Mouse (Mus musculus) hindbrain, embryonic 16.5 days (tissue): Measurements from ENCODE around the gene Taldo1. TPM values are rescaled to one million over a fixed set of nuclear protein-coding genes. Genes with fewer than 3 reads are reported as not detected.

Experiments
- ATAC-seq: fragments of 200-750 bp; cut with Nextera tagmentation; 2 replicates; pipeline ENCODE4 v1.8.0; 2017; ENCODE audit warnings: moderate TSS enrichment, moderate library complexity
- H3K27ac ChIP-seq: fragments of 300-500 bp; sonication (generic); 2 replicates; pipeline ENCODE4 v1.5.1; 2014; ENCODE audit warnings: low read depth, mild to moderate bottlenecking, control low read depth, low read length, moderate library complexity
- H3K27me3 ChIP-seq: fragments of 300-500 bp; sonication (generic); replicated peaks from 2 replicates; pipeline ENCODE4 v1.6.1; 2014; ENCODE audit warnings: low read length; ENCODE audit not compliant: control insufficient read depth, insufficient read depth
- H3K36me3 ChIP-seq: fragments of 300-500 bp; sonication (generic); 2 replicates; pipeline ENCODE4 v1.6.1; 2014; ENCODE audit warnings: mild to moderate bottlenecking, low read length, moderate library complexity, mixed read lengths; ENCODE audit not compliant: control insufficient read depth, insufficient read depth
- H3K4me1 ChIP-seq: fragments of 300-500 bp; sonication (generic); 2 replicates; pipeline ENCODE4 v1.6.1; 2014; ENCODE audit warnings: low read depth, low read length; ENCODE audit not compliant: control insufficient read depth, insufficient read depth
- H3K4me2 ChIP-seq: fragments of 300-500 bp; sonication (generic); 2 replicates; pipeline ENCODE4 v1.6.1; 2014; ENCODE audit warnings: mild to moderate bottlenecking, low read length, control low read depth, moderate library complexity
- H3K4me3 ChIP-seq: fragments of 300-500 bp; sonication (generic); 2 replicates; pipeline ENCODE4 v1.5.1; 2014; ENCODE audit warnings: mild to moderate bottlenecking, low read length, control low read depth, moderate library complexity
- H3K9ac ChIP-seq: fragments of 300-500 bp; sonication (generic); 2 replicates; pipeline ENCODE4 v1.6.1; 2014; ENCODE audit warnings: low read depth, mild to moderate bottlenecking, control low read depth, low read length, moderate library complexity
- H3K9me3 ChIP-seq: fragments of 300-500 bp; sonication (generic); 2 replicates; pipeline ENCODE4 v1.6.1; 2014; ENCODE audit warnings: mild to moderate bottlenecking, low read length, moderate library complexity; ENCODE audit not compliant: control insufficient read depth
- WGBS: fragments of 180-500 bp; shearing (Covaris S2); extraction: QIAGEN DNeasy Blood & Tissue Kit; methylation state at CpG from one replicate; pipeline ENCODE4 v1.1.7; 2014; 5-methylcytosine and 5-hydroxymethylcytosine counted together
- polyA plus RNA-seq: library from polyadenylated mRNA; unstranded; fragments of >200 nt; fragmentation: Nextera tagmentation; extraction: Ambion mirVana; gene quantifications from 2 replicates; pipeline ENCODE4 v1.2.1, GENCODE M21; 2015

The Taldo1 gene
- polyA plus RNA-seq, 1 experiment from 2014 or later, result 284 TPM

- H3K4me1 ChIP-seq, result peaks cover 25% of the 10 kb centered on the region
- H3K9me3 ChIP-seq, result no peaks in the 10 kb centered on the region
- H3K9ac ChIP-seq, result peak overlapping the region; percentile 80
- ATAC-seq, result no peak
- H3K27me3 ChIP-seq, result no peaks in the 10 kb centered on the region
- peak overlapping the region; percentile 58 for H3K4me3 ChIP-seq
- 4% methylated on average over 17 of the region's 17 CpGs for WGBS
- peaks cover 23% of the 10 kb centered on the region for H3K36me3 ChIP-seq
- H3K4me2 ChIP-seq, result peak overlapping the region; percentile 80
- H3K27ac ChIP-seq, result peak overlapping the region; percentile 75
These were observed 43.3 kb downstream of the Taldo1 start for GRCm38 (mm10) chr7:141435129-141435855.

- Histone ChIP-seq H3K36me3 (peaks cover 19% of the 10 kb centered on the region), H3K9ac (no peak overlapping the region), H3K27me3 (no peaks in the 10 kb centered on the region), H3K4me3 (peak overlapping the region; percentile 62), H3K4me2 (peak overlapping the region; percentile 87), H3K4me1 (peaks cover 25% of the 10 kb centered on the region), H3K9me3 (no peaks in the 10 kb centered on the region), H3K27ac (no peak overlapping the region)
- ATAC-seq, result no peak
- WGBS, result 70% methylated on average over 9 of the region's 9 CpGs
These were observed 44.0 kb downstream of the Taldo1 start for GRCm38 (mm10) chr7:141435856-141436522.

- WGBS, result 46% methylated on average over 2 of the region's 2 CpGs
- Histone ChIP-seq H3K36me3 (peaks cover 15% of the 10 kb centered on the region), H3K9ac (peak overlapping the region; percentile 81), H3K4me3 (peak overlapping the region; percentile 62), H3K27ac (no peak overlapping the region; the same call in 1 of the 2 replicates), H3K4me1 (peaks cover 25% of the 10 kb centered on the region), H3K27me3 (no peaks in the 10 kb centered on the region), H3K4me2 (peak overlapping the region; percentile 87), H3K9me3 (no peaks in the 10 kb centered on the region)
- ATAC-seq, result no peak
These were observed 44.5 kb downstream of the Taldo1 start for GRCm38 (mm10) chr7:141436523-141436892.

- H3K4me1 ChIP-seq, result peaks cover 25% of the 10 kb centered on the region
- H3K4me3 ChIP-seq, result peak within 1 kb of the TSS; percentile 62
These were observed 45.5 kb downstream of the Taldo1 start, which contains the start of gene Slc25a22 for GRCm38 (mm10) chr7:141437178-141438120. Gene Slc25a22 (minus strand): TSS chr7:141437892.

GRCm38 (mm10) chr7:141438201-141438968 is 46.4 kb downstream of the Taldo1 start:
- Histone ChIP-seq H3K36me3 (peaks cover 2% of the 10 kb centered on the region; the same call in 1 of the 2 replicates), H3K4me2 (peak overlapping the region; percentile 87), H3K4me3 (no peak overlapping the region), H3K9me3 (no peaks in the 10 kb centered on the region), H3K9ac (no peak overlapping the region), H3K27me3 (no peaks in the 10 kb centered on the region), H3K27ac (peak overlapping the region; percentile 78), H3K4me1 (peaks cover 22% of the 10 kb centered on the region)
- WGBS, result 87% methylated on average over 12 of the region's 12 CpGs
- no peak for ATAC-seq

More at GRCm38 (mm10) chr7:141437178-141438120, 45.5 kb downstream of the Taldo1 start, which contains the start of gene Slc25a22:
- Histone ChIP-seq H3K9me3 (no peaks in the 10 kb centered on the region), H3K9ac (peak within 1 kb of the TSS; percentile 81), H3K36me3 (peaks cover 7% of the 10 kb centered on the region), H3K4me2 (peak within 1 kb of the TSS; percentile 87), H3K27me3 (no peaks in the 10 kb centered on the region), H3K27ac (peak within 1 kb of the TSS; percentile 78)
- WGBS, result 5% methylated on average over 53 of the region's 53 CpGs
- ATAC-seq, result peak; percentile 78

- H3K27me3 ChIP-seq, result no peaks in the 10 kb centered on the region
- H3K9ac ChIP-seq, result no peak overlapping the region
- H3K4me2 ChIP-seq, result no peak overlapping the region
- H3K9me3 ChIP-seq, result no peaks in the 10 kb centered on the region
- no peaks in the 10 kb centered on the region; the same call in 1 of the 2 replicates for H3K36me3 ChIP-seq
- H3K27ac ChIP-seq, result no peak overlapping the region
- ATAC-seq, result no peak
- 96% methylated on average over 10 of the region's 10 CpGs for WGBS
- no peak overlapping the region for H3K4me3 ChIP-seq
- peaks cover 22% of the 10 kb centered on the region for H3K4me1 ChIP-seq
These were observed 47.2 kb downstream of the Taldo1 start for GRCm38 (mm10) chr7:141439140-141439679.

- no peak overlapping the region for H3K4me2 ChIP-seq
These were observed 47.8 kb downstream of the Taldo1 start for GRCm38 (mm10) chr7:141439811-141440210.

GRCm38 (mm10) chr7:141440613-141441012 is 48.6 kb downstream of the Taldo1 start:
- Histone ChIP-seq H3K27ac (no peak overlapping the region), H3K36me3 (no peaks in the 10 kb centered on the region; the same call in 1 of the 2 replicates), H3K4me2 (no peak overlapping the region), H3K27me3 (no peaks in the 10 kb centered on the region), H3K9ac (no peak overlapping the region), H3K9me3 (no peaks in the 10 kb centered on the region), H3K4me1 (peaks cover 17% of the 10 kb centered on the region), H3K4me3 (no peak overlapping the region)
- WGBS, result 28% methylated on average over 6 of the region's 6 CpGs
- ATAC-seq, result no peak

More at GRCm38 (mm10) chr7:141439811-141440210, 47.8 kb downstream of the Taldo1 start:
- no peak overlapping the region for H3K9ac ChIP-seq
- no peaks in the 10 kb centered on the region; the same call in 1 of the 2 replicates for H3K36me3 ChIP-seq
- no peaks in the 10 kb centered on the region for H3K9me3 ChIP-seq
- 96% methylated on average over 11 of the region's 11 CpGs for WGBS
- no peaks in the 10 kb centered on the region for H3K27me3 ChIP-seq
- H3K4me3 ChIP-seq, result no peak overlapping the region
- ATAC-seq, result no peak
- H3K27ac ChIP-seq, result no peak overlapping the region
- peaks cover 20% of the 10 kb centered on the region for H3K4me1 ChIP-seq
